Mouse (Mus musculus) kidney, adult 8-10 months (tissue): ENCODE results near the gene Hist1h2af.
A peak's percentile ranks its signal among the peaks of the same experiment; 100 is the strongest.
"Not testable (repeated sequence)": the region's sequence is repeated elsewhere in the genome, so short reads cannot be mapped to it uniquely, and the experiment has no call there.

Experiments
- DNase-seq, 2 experiments: peaks; one replicate each; pipeline ENCODE4 v3.0.0; 2022

The Hist1h2af gene

GRCm38 (mm10) chr13:23536076-23536822, 2.5 kb downstream of the Hist1h2af start:
- DNase-seq: no peak

GRCm38 (mm10) chr13:23537006-23537710, 3.5 kb downstream of the Hist1h2af start:
- DNase-seq: no peak

GRCm38 (mm10) chr13:23538249-23538648, 4.5 kb downstream of the Hist1h2af start:
- no peak for DNase-seq

GRCm38 (mm10) chr13:23539821-23540220, 6.1 kb downstream of the Hist1h2af start:
- not testable (repeated sequence) for DNase-seq

- no peak for DNase-seq
These were observed 7.8 kb downstream of the Hist1h2af start for GRCm38 (mm10) chr13:23541497-23541896.

- not testable (repeated sequence) for DNase-seq
These were observed 8.7 kb downstream of the Hist1h2af start for GRCm38 (mm10) chr13:23542225-23542980.

GRCm38 (mm10) chr13:23542999-23543607, 9.4 kb downstream of the Hist1h2af start, which contains the start of gene Hist1h2bh:
Gene Hist1h2bh (minus strand): TSS chr13:23543392.
- DNase-seq: peak; percentile 60 to 87

GRCm38 (mm10) chr13:23543965-23544786, 10.5 kb downstream of the Hist1h2af start, which contains the start of gene Hist1h3f:
Gene Hist1h3f (plus strand): TSS chr13:23544052.
- peak; percentile 47 to 89 for DNase-seq

- DNase-seq: not testable (repeated sequence)
These were observed 11.0 kb downstream of the Hist1h2af start for GRCm38 (mm10) chr13:23544787-23545120.

- no peak for DNase-seq
These were observed 13.0 kb downstream of the Hist1h2af start for GRCm38 (mm10) chr13:23546694-23547093.

- no peak for DNase-seq
These were observed 17.0 kb downstream of the Hist1h2af start for GRCm38 (mm10) chr13:23550761-23551145.

- DNase-seq: peak; percentile 73 to 82
These were observed 17.6 kb downstream of the Hist1h2af start, which contains the start of gene Hist1h4f for GRCm38 (mm10) chr13:23551146-23551834. Gene Hist1h4f (minus strand): TSS chr13:23551648.

GRCm38 (mm10) chr13:23551931-23552914, 18.5 kb downstream of the Hist1h2af start:
- DNase-seq: no peak

- no peak for DNase-seq
These were observed 19.3 kb downstream of the Hist1h2af start, which contains the start of gene Hist1h1d for GRCm38 (mm10) chr13:23552962-23553361. Gene Hist1h1d (plus strand): TSS chr13:23553262.

GRCm38 (mm10) chr13:23554393-23554792, 20.7 kb downstream of the Hist1h2af start:
- no peak for DNase-seq

GRCm38 (mm10) chr13:23554925-23555838, 21.5 kb downstream of the Hist1h2af start:
- peak; percentile 53 to 54 for DNase-seq

- DNase-seq: peak; percentile 41 to 78
These were observed 22.2 kb downstream of the Hist1h2af start for GRCm38 (mm10) chr13:23555839-23556416.

GRCm38 (mm10) chr13:23556906-23557305, 23.2 kb downstream of the Hist1h2af start:
- no peak for DNase-seq
